Mouse (Mus musculus): ENCODE results near the gene Ccdc40.

DNA sequence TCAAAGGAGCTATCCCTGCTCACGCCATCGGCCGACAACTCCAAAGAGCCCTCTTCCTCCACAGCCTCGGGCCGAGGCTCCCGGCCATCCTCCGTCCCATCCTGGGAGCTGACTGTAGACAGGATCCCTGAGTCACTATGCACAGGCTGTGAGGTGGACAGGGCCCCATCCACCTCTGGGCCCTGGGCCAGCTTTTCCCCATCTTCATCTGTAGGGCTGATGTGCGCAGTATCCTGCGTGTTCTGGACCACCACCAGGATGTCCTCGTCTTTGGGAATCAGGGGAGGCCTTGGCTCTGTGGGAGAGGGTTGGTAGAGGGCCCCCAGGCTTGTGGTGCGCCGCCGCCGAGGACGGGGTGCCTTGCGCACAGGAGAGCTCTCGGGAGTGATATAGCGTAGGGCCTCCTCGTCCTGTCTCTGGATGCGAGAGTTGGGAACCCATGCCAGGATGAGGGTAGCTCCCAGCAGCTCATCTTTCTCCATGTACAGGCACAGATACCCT is 19.5 kb upstream of the Ccdc40 start:
- TF ChIP-seq POLR2A (IDR thresholded peaks at IDR 0.05; ENCODE audit: borderline replicate concordance, extremely low read depth, insufficient read depth, insufficient read length, poor library complexity, severe bottlenecking) (no peak), CTCF (IDR thresholded peaks at IDR 0.05; ENCODE audit: borderline replicate concordance, extremely low read depth, insufficient read depth, insufficient read length) (no peak)

Data from brain, embryonic 14.5 days (tissue).